Mouse (Mus musculus) lung, embryonic 14.5 days (tissue): ENCODE measurements around the gene Mdp1. TPM values are rescaled to one million over a fixed set of nuclear protein-coding genes. Genes with fewer than 3 reads are reported as not detected.
A peak's percentile ranks its signal among the peaks of the same experiment; 100 is the strongest.

Experiments used
- ATAC-seq: fragments of 200-750 bp; cut with Nextera tagmentation; 2 replicates; pipeline ENCODE4 v1.8.0; 2017; ENCODE audit warnings: mild to moderate bottlenecking, moderate TSS enrichment, moderate library complexity; ENCODE audit not compliant: insufficient read depth
- DNase-seq: peaks from one replicate; pipeline ENCODE4 v3.0.0-alpha.2; 2015
- H3K27ac ChIP-seq: fragments of 300-500 bp; sonication (generic); 2 replicates; pipeline ENCODE4 v1.5.1; 2014; ENCODE audit warnings: low read depth, mild to moderate bottlenecking, moderate library complexity
- H3K27me3 ChIP-seq: fragments of 300-500 bp; sonication (generic); 2 replicates; pipeline ENCODE4 v1.6.1; 2014; ENCODE audit warnings: low read length, control low read depth; ENCODE audit not compliant: insufficient read depth
- H3K36me3 ChIP-seq: fragments of 300-500 bp; sonication (generic); 2 replicates; pipeline ENCODE4 v1.6.1; 2014; ENCODE audit warnings: control low read depth; ENCODE audit not compliant: insufficient read depth
- H3K4me1 ChIP-seq: fragments of 300-500 bp; sonication (generic); 2 replicates; pipeline ENCODE4 v1.6.1; 2014; ENCODE audit warnings: antibody characterized with exemption, control low read depth; ENCODE audit not compliant: insufficient read depth
- H3K4me2 ChIP-seq: fragments of 300-500 bp; sonication (generic); 2 replicates; pipeline ENCODE4 v1.6.1; 2014; ENCODE audit warnings: mild to moderate bottlenecking
- H3K4me3 ChIP-seq: fragments of 300-500 bp; sonication (generic); 2 replicates; pipeline ENCODE4 v1.5.1; 2014; ENCODE audit warnings: low read depth, low read length
- H3K9ac ChIP-seq: fragments of 300-500 bp; sonication (generic); 2 replicates; pipeline ENCODE4 v1.6.1; 2014
- H3K9me3 ChIP-seq: fragments of 300-500 bp; sonication (generic); 2 replicates; pipeline ENCODE4 v1.6.1; 2016; ENCODE audit warnings: low read depth, low read length, control low read depth
- CTCF ChIP-seq: IDR thresholded peaks from 2 replicates; pipeline ENCODE4 v1.5.1; 2016; ENCODE audit warnings: antibody characterized with exemption, low read depth
- WGBS: fragments of 180-500 bp; shearing (Covaris S2); extraction: QIAGEN DNeasy Blood & Tissue Kit; methylation state at CpG from one replicate; pipeline ENCODE4 v1.1.7; 2014; 5-methylcytosine and 5-hydroxymethylcytosine counted together
- polyA plus RNA-seq: library from polyadenylated mRNA; unstranded; fragments of >200 nt; fragmentation: Nextera tagmentation; extraction: Ambion mirVana; gene quantifications from 2 replicates; pipeline ENCODE4 v1.2.1, GENCODE M21; 2014

Mdp1 gene
- polyA plus RNA-seq, 1 experiment from 2014 or later = 52.0 TPM

DNA sequence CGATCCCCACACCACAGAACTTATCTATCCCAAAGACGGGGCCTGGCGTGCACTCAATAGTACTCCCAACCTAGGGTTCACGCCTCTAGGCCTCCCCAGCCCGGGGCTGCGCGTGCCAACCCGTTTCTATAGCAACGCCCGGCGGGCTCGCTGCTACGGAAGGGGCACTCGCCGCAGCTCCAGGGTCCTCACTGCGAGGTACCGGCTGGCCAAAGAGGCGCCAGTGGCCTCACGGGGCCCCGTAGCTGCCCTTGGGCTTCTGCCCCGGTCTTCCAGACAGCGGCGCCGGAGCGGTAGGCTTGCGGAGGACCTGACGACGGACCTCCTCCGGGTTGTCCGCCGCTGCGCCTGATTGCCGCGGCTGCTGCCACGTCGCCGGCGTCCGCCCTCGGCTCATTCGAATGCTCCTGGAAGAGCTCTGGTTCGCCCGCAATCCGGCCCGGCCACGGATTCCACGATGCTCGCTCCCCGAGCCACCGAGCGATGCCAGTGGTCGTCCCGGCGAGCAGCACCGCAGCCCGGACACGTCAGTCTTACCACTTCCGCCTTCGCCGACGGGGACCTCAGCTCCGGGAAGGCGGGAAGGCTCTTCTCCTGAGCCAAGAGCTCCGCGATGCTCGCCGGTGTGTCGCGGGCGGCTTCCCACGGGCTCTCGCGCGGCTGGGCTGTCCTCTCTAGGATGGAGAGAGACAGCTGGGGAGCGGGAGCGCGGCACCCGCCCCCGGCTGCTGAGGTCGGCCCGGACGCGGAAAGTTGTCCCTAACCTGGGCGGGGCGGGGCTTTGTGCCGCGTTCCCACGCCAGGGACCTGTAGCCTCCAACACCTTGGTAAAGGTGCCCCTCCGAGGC, 17.0 kb downstream of the Mdp1 start, which contains the start of gene Tm9sf1:
Tm9sf1 (minus strand) TSS at position 747 of the 848 bp plus-strand sequence.
- under 1% methylated on average over 89 of the region's 89 CpGs for WGBS
- Histone ChIP-seq H3K27ac (peak within 1 kb of the TSS; percentile 96), H3K4me1 (peaks cover 6% of the 10 kb centered on the region; the same call in 1 of the 2 replicates)

GRCm38 (mm10) chr14:55642679-55643059, 17.6 kb downstream of the Mdp1 start:
- peaks cover 52% of the 10 kb centered on the region for H3K36me3 ChIP-seq
- H3K27ac ChIP-seq = peak overlapping the region; percentile 96
- peak overlapping the region; percentile 90 for H3K4me2 ChIP-seq
- ATAC-seq (peak; percentile 37; the same call in 1 of the 2 replicates), DNase-seq (no peak)
- WGBS = 16% methylated on average over 8 of the region's 8 CpGs
- no peak for TF ChIP-seq CTCF
- peaks cover 6% of the 10 kb centered on the region; the same call in 1 of the 2 replicates for H3K4me1 ChIP-seq
- H3K9me3 ChIP-seq = no peaks in the 10 kb centered on the region
- peak overlapping the region; percentile 96 for H3K9ac ChIP-seq
- H3K27me3 ChIP-seq = no peaks in the 10 kb centered on the region
- H3K4me3 ChIP-seq = peak overlapping the region; percentile 99

More for the DNA sequence above, 17.0 kb downstream of the Mdp1 start, which contains the start of gene Tm9sf1:
- TF ChIP-seq CTCF = no peak
- Histone ChIP-seq H3K4me2 (peak within 1 kb of the TSS; percentile 90), H3K36me3 (peaks cover 46% of the 10 kb centered on the region), H3K9me3 (no peaks in the 10 kb centered on the region), H3K27me3 (no peaks in the 10 kb centered on the region), H3K4me3 (peak within 1 kb of the TSS; percentile 99), H3K9ac (peak within 1 kb of the TSS; percentile 96)
- DNase-seq (peak; percentile 86), ATAC-seq (peak; percentile 89)

GRCm38 (mm10) chr14:55641291-55641690, 19.0 kb downstream of the Mdp1 start:
- ATAC-seq = no peak
- Histone ChIP-seq H3K9ac (no peak overlapping the region), H3K27ac (no peak overlapping the region), H3K4me2 (no peak overlapping the region; the same call in 1 of the 2 replicates), H3K4me3 (no peak overlapping the region), H3K27me3 (no peaks in the 10 kb centered on the region), H3K36me3 (peaks cover 60% of the 10 kb centered on the region), H3K9me3 (no peaks in the 10 kb centered on the region), H3K4me1 (peaks cover 6% of the 10 kb centered on the region; the same call in 1 of the 2 replicates)
- TF ChIP-seq CTCF = no peak
- WGBS = 93% methylated on average over 13 of the region's 13 CpGs
- no peak for DNase-seq

- no peaks in the 10 kb centered on the region for H3K9me3 ChIP-seq
- no peak overlapping the region for H3K4me3 ChIP-seq
- H3K36me3 ChIP-seq = peaks cover 57% of the 10 kb centered on the region
- WGBS = 95% methylated on average over 14 of the region's 14 CpGs
- no peak overlapping the region for H3K9ac ChIP-seq
- ATAC-seq (no peak), DNase-seq (no peak)
- H3K27ac ChIP-seq = no peak overlapping the region
- H3K4me1 ChIP-seq = peaks cover 6% of the 10 kb centered on the region; the same call in 1 of the 2 replicates
- TF ChIP-seq CTCF = no peak
- no peak overlapping the region for H3K4me2 ChIP-seq
- no peaks in the 10 kb centered on the region for H3K27me3 ChIP-seq
Measured at GRCm38 (mm10) chr14:55640816-55641215, 19.5 kb downstream of the Mdp1 start.

- H3K27ac ChIP-seq = no peak within 1 kb of the TSS
- H3K9ac ChIP-seq = no peak within 1 kb of the TSS
- no peak within 1 kb of the TSS for H3K4me3 ChIP-seq
- no peaks in the 10 kb centered on the region for H3K4me1 ChIP-seq
- WGBS = 89% methylated on average over 9 of the region's 9 CpGs
- H3K9me3 ChIP-seq = no peaks in the 10 kb centered on the region
- no peak within 1 kb of the TSS for H3K4me2 ChIP-seq
- peaks cover 71% of the 10 kb centered on the region for H3K36me3 ChIP-seq
- no peaks in the 10 kb centered on the region for H3K27me3 ChIP-seq
- no peak for ATAC-seq
- no peak for TF ChIP-seq CTCF
- no peak for DNase-seq
Measured at GRCm38 (mm10) chr14:55637795-55638194, 22.5 kb downstream of the Mdp1 start, which contains the start of gene Gm49378. Gene Gm49378, minus strand, starts transcription at chr14:55637895.

- peak within 1 kb of the TSS; percentile 96 for H3K4me2 ChIP-seq
- ATAC-seq = peak; percentile 91
- peak within 1 kb of the TSS; percentile 66 for H3K27ac ChIP-seq
- TF ChIP-seq CTCF = no peak
- peaks cover 81% of the 10 kb centered on the region for H3K36me3 ChIP-seq
- no peaks in the 10 kb centered on the region for H3K27me3 ChIP-seq
- peak; percentile 94 for DNase-seq
- H3K9ac ChIP-seq = peak within 1 kb of the TSS; percentile 69
- no peaks in the 10 kb centered on the region for H3K4me1 ChIP-seq
- under 1% methylated on average over 33 of the region's 33 CpGs for WGBS
- no peaks in the 10 kb centered on the region for H3K9me3 ChIP-seq
- peak within 1 kb of the TSS; percentile 69 for H3K4me3 ChIP-seq
Measured at GRCm38 (mm10) chr14:55635523-55636007, 24.7 kb downstream of the Mdp1 start, which contains the start of gene Ipo4. Gene Ipo4, minus strand, starts transcription at chr14:55635957.
